Mouse (Mus musculus) heart, adult 2 months (tissue): ENCODE measurements at regions not wholly inside any gene's neighbourhood (a gene's known extent, or its start where the extent isn't known, plus 50 kb on each side); places are given as distances from the start of the nearest gene placed in this dataset.

Experiments used
- CTCF ChIP-seq: fragments of 200-600 bp; IDR thresholded peaks from 2 replicates; pipeline ENCODE4 v1.8.1; 2022; ENCODE audit warnings: antibody characterized with exemption, mild to moderate bottlenecking, moderate library complexity
- POLR2A ChIP-seq: fragments of 200-500 bp; IDR thresholded peaks from 2 replicates; pipeline ENCODE4 v1.6.1; 2011; ENCODE audit warnings: mild to moderate bottlenecking, low read depth, low read length, control low read depth; ENCODE audit not compliant: insufficient read depth

GRCm38 (mm10) chr2:71623134-71623533 is 76.6 kb upstream of the Dlx2 start:
- no peak for TF ChIP-seq POLR2A
- TF ChIP-seq CTCF = no peak
